Mouse (Mus musculus): ENCODE results near the gene Acd.

Gene Acd

DNA sequence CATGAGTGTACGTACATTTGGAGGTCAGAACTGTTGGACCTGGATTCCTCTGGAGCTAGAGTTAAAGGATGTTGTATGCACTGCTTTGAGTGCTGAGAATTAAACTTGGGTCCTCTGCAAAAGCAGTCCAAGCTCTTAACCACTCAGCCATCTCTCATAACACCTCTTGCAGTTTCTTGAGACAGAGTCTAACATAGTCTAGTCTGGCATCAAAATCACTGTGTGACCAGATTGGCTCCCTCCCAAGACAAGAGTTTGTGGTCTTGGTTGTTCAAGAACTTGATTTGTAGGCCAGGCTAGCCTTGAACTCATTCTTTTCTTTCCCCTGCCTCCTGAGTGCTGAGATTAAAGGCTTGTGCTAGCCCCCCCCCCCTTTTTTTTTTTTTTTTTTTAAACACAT, 52.0 kb downstream of the Acd start:
- DNase-seq (ENCODE audit: low spot score in 2 of 2): no peak
